Mouse (Mus musculus): Measurements from ENCODE around the gene Adamtsl1. TPM values are rescaled to one million over a fixed set of nuclear protein-coding genes. Genes with fewer than 3 reads are reported as not detected.
A peak's percentile ranks its signal among the peaks of the same experiment; 100 is the strongest.

The Adamtsl1 gene
- polyA plus RNA-seq, 1 experiment from 2014 or later = 14.2 TPM

- H3K4me1 ChIP-seq (ENCODE audit: insufficient read depth) = no peaks in the 10 kb centered on the region
- no peaks in the 10 kb centered on the region for H3K36me3 ChIP-seq (ENCODE audit: insufficient read depth)
- DNase-seq = no peak
- no peaks in the 10 kb centered on the region for H3K27me3 ChIP-seq (ENCODE audit: insufficient read depth, low read length)
- no peak overlapping the region for H3K9ac ChIP-seq
- no peak overlapping the region for H3K27ac ChIP-seq (ENCODE audit: low read depth)
- TF ChIP-seq CTCF (IDR thresholded peaks at IDR 0.05; ENCODE audit: low read depth) = no peak
- H3K4me2 ChIP-seq = no peak overlapping the region
- no peaks in the 10 kb centered on the region for H3K9me3 ChIP-seq (ENCODE audit: low read depth, low read length)
- 65% methylated on average over 2 of the region's 2 CpGs for WGBS
- no peak overlapping the region for H3K4me3 ChIP-seq (ENCODE audit: low read depth, low read length)
- no peak for ATAC-seq (ENCODE audit: insufficient read depth)
These were observed 376.1 kb downstream of the Adamtsl1 start for GRCm38 (mm10) chr4:85889877-85890598.

GRCm38 (mm10) chr4:85901316-85901715, 387.3 kb downstream of the Adamtsl1 start:
- Histone ChIP-seq H3K9me3 (ENCODE audit: low read depth, low read length) (no peaks in the 10 kb centered on the region), H3K4me2 (no peak overlapping the region), H3K9ac (no peak overlapping the region), H3K27me3 (ENCODE audit: insufficient read depth, low read length) (no peaks in the 10 kb centered on the region), H3K27ac (ENCODE audit: low read depth) (no peak overlapping the region), H3K4me1 (ENCODE audit: insufficient read depth) (no peaks in the 10 kb centered on the region), H3K36me3 (ENCODE audit: insufficient read depth) (no peaks in the 10 kb centered on the region), H3K4me3 (ENCODE audit: low read depth, low read length) (no peak overlapping the region)
- DNase-seq = peak; percentile 88
- 24% methylated on average over 4 of the region's 4 CpGs for WGBS
- no peak for TF ChIP-seq CTCF (IDR thresholded peaks at IDR 0.05; ENCODE audit: low read depth)
- ATAC-seq (ENCODE audit: insufficient read depth) = peak; percentile 81

- Histone ChIP-seq H3K4me1 (ENCODE audit: insufficient read depth) (no peaks in the 10 kb centered on the region), H3K27me3 (ENCODE audit: insufficient read depth, low read length) (no peaks in the 10 kb centered on the region), H3K9me3 (ENCODE audit: low read depth, low read length) (no peaks in the 10 kb centered on the region), H3K36me3 (ENCODE audit: insufficient read depth) (no peaks in the 10 kb centered on the region), H3K9ac (no peak overlapping the region), H3K4me2 (no peak overlapping the region), H3K4me3 (ENCODE audit: low read depth, low read length) (no peak overlapping the region), H3K27ac (ENCODE audit: low read depth) (no peak overlapping the region)
- DNase-seq = no peak
- TF ChIP-seq CTCF (IDR thresholded peaks at IDR 0.05; ENCODE audit: low read depth) = no peak
- 88% methylated on average over 5 of the region's 5 CpGs for WGBS
- no peak for ATAC-seq (ENCODE audit: insufficient read depth)
These were observed 390.2 kb downstream of the Adamtsl1 start for GRCm38 (mm10) chr4:85904217-85904616.

GRCm38 (mm10) chr4:85916034-85916433, 402.1 kb downstream of the Adamtsl1 start:
- no peak for ATAC-seq (ENCODE audit: insufficient read depth)
- no peak for DNase-seq
- H3K4me1 ChIP-seq (ENCODE audit: insufficient read depth) = no peaks in the 10 kb centered on the region
- H3K9ac ChIP-seq = no peak overlapping the region
- H3K36me3 ChIP-seq (ENCODE audit: insufficient read depth) = no peaks in the 10 kb centered on the region
- H3K27me3 ChIP-seq (ENCODE audit: insufficient read depth, low read length) = no peaks in the 10 kb centered on the region
- H3K4me2 ChIP-seq = no peak overlapping the region
- WGBS = 74% methylated on average over 2 of the region's 2 CpGs
- no peak overlapping the region for H3K4me3 ChIP-seq (ENCODE audit: low read depth, low read length)
- no peak overlapping the region for H3K27ac ChIP-seq (ENCODE audit: low read depth)
- no peaks in the 10 kb centered on the region for H3K9me3 ChIP-seq (ENCODE audit: low read depth, low read length)
- no peak for TF ChIP-seq CTCF (IDR thresholded peaks at IDR 0.05; ENCODE audit: low read depth)

- Histone ChIP-seq H3K27ac (ENCODE audit: low read depth) (no peak overlapping the region), H3K27me3 (ENCODE audit: insufficient read depth, low read length) (no peaks in the 10 kb centered on the region), H3K4me1 (ENCODE audit: insufficient read depth) (no peaks in the 10 kb centered on the region), H3K9ac (no peak overlapping the region), H3K36me3 (ENCODE audit: insufficient read depth) (no peaks in the 10 kb centered on the region), H3K9me3 (ENCODE audit: low read depth, low read length) (no peaks in the 10 kb centered on the region), H3K4me3 (ENCODE audit: low read depth, low read length) (no peak overlapping the region), H3K4me2 (no peak overlapping the region)
- no peak for TF ChIP-seq CTCF (IDR thresholded peaks at IDR 0.05; ENCODE audit: low read depth)
- ATAC-seq (ENCODE audit: insufficient read depth) (no peak), DNase-seq (no peak)
- WGBS = 71% methylated on average over 4 of the region's 4 CpGs
These were observed 404.4 kb downstream of the Adamtsl1 start for GRCm38 (mm10) chr4:85918366-85918765.

- DNase-seq (no peak), ATAC-seq (ENCODE audit: insufficient read depth) (no peak)
- H3K9ac ChIP-seq = no peak overlapping the region
- no peak overlapping the region for H3K27ac ChIP-seq (ENCODE audit: low read depth)
- H3K4me2 ChIP-seq = no peak overlapping the region
- no peaks in the 10 kb centered on the region for H3K36me3 ChIP-seq (ENCODE audit: insufficient read depth)
- no peak for TF ChIP-seq CTCF (IDR thresholded peaks at IDR 0.05; ENCODE audit: low read depth)
- WGBS = 63% methylated on average over 3 of the region's 3 CpGs
- no peaks in the 10 kb centered on the region for H3K9me3 ChIP-seq (ENCODE audit: low read depth, low read length)
- H3K4me1 ChIP-seq (ENCODE audit: insufficient read depth) = no peaks in the 10 kb centered on the region
- no peak overlapping the region for H3K4me3 ChIP-seq (ENCODE audit: low read depth, low read length)
- no peaks in the 10 kb centered on the region for H3K27me3 ChIP-seq (ENCODE audit: insufficient read depth, low read length)
These were observed 406.5 kb downstream of the Adamtsl1 start for GRCm38 (mm10) chr4:85920474-85920873.

- Histone ChIP-seq H3K27ac (ENCODE audit: low read depth) (no peak overlapping the region), H3K36me3 (ENCODE audit: insufficient read depth) (no peaks in the 10 kb centered on the region), H3K9ac (no peak overlapping the region), H3K27me3 (ENCODE audit: insufficient read depth, low read length) (no peaks in the 10 kb centered on the region), H3K4me2 (no peak overlapping the region), H3K9me3 (ENCODE audit: low read depth, low read length) (no peaks in the 10 kb centered on the region), H3K4me3 (ENCODE audit: low read depth, low read length) (no peak overlapping the region), H3K4me1 (ENCODE audit: insufficient read depth) (no peaks in the 10 kb centered on the region)
- ATAC-seq (ENCODE audit: insufficient read depth) = no peak
- WGBS = 94% methylated on average over 4 of the region's 4 CpGs
- no peak for TF ChIP-seq CTCF (IDR thresholded peaks at IDR 0.05; ENCODE audit: low read depth)
- no peak for DNase-seq
These were observed 408.8 kb downstream of the Adamtsl1 start for GRCm38 (mm10) chr4:85922741-85923140.
